Mouse (Mus musculus) heart, embryonic 10.5 days (tissue): ENCODE data around the gene L2hgdh. TPM values are rescaled to one million over a fixed set of nuclear protein-coding genes. Genes with fewer than 3 reads are reported as not detected.

Experiments
- DNase-seq: peaks from one replicate; pipeline ENCODE4 v3.0.0-alpha.2; 2017; ENCODE audit warnings: low spot score
- H3K27ac ChIP-seq: fragments of 300-500 bp; sonication (generic); 2 replicates; pipeline ENCODE4 v1.5.1; 2016; ENCODE audit warnings: mild to moderate bottlenecking
- H3K27me3 ChIP-seq: fragments of 300-500 bp; sonication (generic); 2 replicates; pipeline ENCODE4 v1.6.1; 2016; ENCODE audit warnings: mild to moderate bottlenecking; ENCODE audit not compliant: poor library complexity, insufficient read depth, severe bottlenecking
- H3K36me3 ChIP-seq: fragments of 300-500 bp; sonication (generic); 2 replicates; pipeline ENCODE4 v1.6.1; 2016; ENCODE audit warnings: mild to moderate bottlenecking, moderate library complexity
- H3K4me1 ChIP-seq: fragments of 300-500 bp; sonication (generic); 2 replicates; pipeline ENCODE4 v1.6.1; 2016; ENCODE audit warnings: mild to moderate bottlenecking
- H3K4me3 ChIP-seq: fragments of 300-500 bp; sonication (generic); 2 replicates; pipeline ENCODE4 v1.5.1; 2016; ENCODE audit warnings: mild to moderate bottlenecking, moderate library complexity
- H3K9me3 ChIP-seq: fragments of 300-500 bp; sonication (generic); 2 replicates; pipeline ENCODE4 v1.6.1; 2016; ENCODE audit warnings: mild to moderate bottlenecking, moderate library complexity
- WGBS: fragments of 180-500 bp; shearing (Covaris S2); methylation state at CpG from one replicate; pipeline ENCODE4 v1.1.7; 2016; 5-methylcytosine and 5-hydroxymethylcytosine counted together
- polyA plus RNA-seq: library from polyadenylated mRNA; unstranded; fragments of >200 nt; fragmentation: Nextera tagmentation; extraction: Ambion mirVana; gene quantifications from 2 replicates; pipeline ENCODE4 v1.2.1, GENCODE M21; 2016

The L2hgdh gene
- polyA plus RNA-seq, 1 experiment from 2014 or later = 17.8 TPM

DNA sequence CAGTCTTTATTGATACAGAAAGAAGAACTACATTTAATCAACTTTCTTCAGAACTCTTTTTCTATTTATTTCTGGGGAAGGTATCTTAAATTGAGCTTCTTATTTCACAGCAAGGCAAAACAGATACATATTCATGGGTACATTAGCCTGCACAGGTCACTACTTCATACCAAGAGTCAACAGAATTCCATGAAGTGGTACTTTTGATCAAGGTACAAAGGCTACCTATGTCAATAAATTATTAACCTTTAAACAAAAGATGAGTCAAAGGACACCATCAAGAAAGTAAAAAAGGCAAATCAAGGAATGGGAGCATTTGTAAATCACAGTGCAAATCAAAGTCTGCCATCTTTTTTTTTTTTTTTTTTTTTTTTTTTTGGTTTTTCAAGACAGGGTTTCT lies 11.0 kb downstream of the L2hgdh start:
- Histone ChIP-seq H3K9me3 (no peaks in the 10 kb centered on the region), H3K4me3 (no peak overlapping the region), H3K27me3 (no peaks in the 10 kb centered on the region), H3K27ac (no peak overlapping the region), H3K36me3 (peaks cover 25% of the 10 kb centered on the region), H3K4me1 (no peaks in the 10 kb centered on the region)
- no peak for DNase-seq

DNA sequence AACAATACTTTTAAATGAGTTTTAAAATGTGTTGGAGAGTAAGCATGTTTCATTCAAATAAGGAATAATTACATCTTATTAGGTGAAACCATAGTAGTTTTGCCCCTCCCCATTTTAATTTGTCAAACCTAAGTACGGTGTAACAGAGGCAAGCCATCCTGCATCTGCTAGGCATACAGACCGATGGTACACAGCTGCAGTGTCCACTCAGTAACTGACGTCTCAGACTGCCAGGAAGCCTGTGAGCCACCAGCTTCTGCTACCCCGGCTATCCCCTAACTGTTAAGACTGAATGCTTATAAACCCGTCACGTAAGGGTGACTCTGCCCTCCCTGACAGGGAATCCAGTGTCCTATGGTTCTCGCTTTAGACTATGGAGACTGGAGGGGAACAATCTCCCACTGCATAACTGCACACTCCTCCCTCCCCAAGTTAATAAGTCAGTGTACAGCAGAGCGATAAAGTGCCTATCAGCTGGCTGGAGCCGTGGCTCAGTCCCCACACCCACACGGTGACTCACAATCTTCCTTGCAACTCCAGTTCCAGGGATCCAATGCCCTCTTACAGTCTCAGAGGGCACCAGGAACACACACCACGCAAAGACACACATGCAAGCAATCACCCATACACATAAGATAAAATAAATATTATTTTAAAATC lies 19.7 kb downstream of the L2hgdh start:
- WGBS = 75% methylated on average over 11 of the region's 11 CpGs
- no peaks in the 10 kb centered on the region for H3K9me3 ChIP-seq

DNA sequence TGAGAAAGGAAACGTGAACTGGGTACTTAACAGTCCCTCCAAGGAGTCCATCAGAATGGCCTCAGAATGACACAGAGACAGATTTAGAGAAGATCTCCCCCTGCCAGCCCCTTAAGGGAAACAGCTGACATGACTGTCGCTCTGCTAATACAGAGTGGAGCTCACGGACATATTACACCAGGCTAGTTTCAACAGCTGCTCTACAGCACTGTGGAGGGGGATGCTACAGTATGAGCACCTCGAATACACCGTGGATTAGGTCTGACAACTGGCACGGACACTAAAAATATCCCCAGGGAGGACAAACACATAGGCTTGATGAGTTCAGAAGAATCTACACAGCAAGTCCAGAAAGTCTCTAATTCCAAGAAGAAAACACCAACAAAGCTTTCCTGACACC lies 26.3 kb downstream of the L2hgdh start:
- 81% methylated on average over 6 of the region's 6 CpGs for WGBS
- DNase-seq = no peak
- H3K27ac ChIP-seq = no peak overlapping the region
- no peak overlapping the region for H3K4me3 ChIP-seq
- no peaks in the 10 kb centered on the region for H3K4me1 ChIP-seq
- peaks cover 24% of the 10 kb centered on the region for H3K36me3 ChIP-seq
- H3K27me3 ChIP-seq = no peaks in the 10 kb centered on the region
- no peaks in the 10 kb centered on the region for H3K9me3 ChIP-seq

More for the DNA sequence above, 19.7 kb downstream of the L2hgdh start:
- Histone ChIP-seq H3K36me3 (peaks cover 19% of the 10 kb centered on the region), H3K4me1 (0 out of 2 replicates have a peak, but pooled peaks cover 4% of the 10 kb centered on the region), H3K27me3 (no peaks in the 10 kb centered on the region), H3K27ac (no peak overlapping the region), H3K4me3 (no peak overlapping the region)
- DNase-seq = no peak

DNA sequence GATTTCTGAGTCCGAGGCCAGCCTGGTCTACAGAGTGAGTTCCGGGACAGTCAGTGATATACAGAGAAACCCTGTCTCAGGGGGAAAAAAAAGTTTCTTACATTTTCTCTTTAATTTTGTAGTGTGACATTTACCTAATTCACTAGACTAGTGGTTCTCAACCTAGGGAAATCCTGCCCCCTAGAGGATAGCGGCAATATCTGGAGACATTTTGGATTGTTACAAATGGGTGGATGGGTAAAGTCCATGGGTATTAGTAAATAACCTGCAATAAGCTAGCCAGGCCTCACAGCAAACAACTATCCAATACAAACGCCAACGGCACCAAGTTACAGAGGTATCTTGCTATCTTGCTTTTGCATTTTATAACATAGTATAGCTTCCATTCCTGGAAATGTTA lies 27.9 kb downstream of the L2hgdh start:
- Histone ChIP-seq H3K27ac (no peak overlapping the region), H3K9me3 (no peaks in the 10 kb centered on the region), H3K4me1 (no peaks in the 10 kb centered on the region), H3K36me3 (peaks cover 19% of the 10 kb centered on the region), H3K27me3 (no peaks in the 10 kb centered on the region), H3K4me3 (no peak overlapping the region)
- DNase-seq = no peak
- 77% methylated on average over 5 of the region's 5 CpGs for WGBS

DNA sequence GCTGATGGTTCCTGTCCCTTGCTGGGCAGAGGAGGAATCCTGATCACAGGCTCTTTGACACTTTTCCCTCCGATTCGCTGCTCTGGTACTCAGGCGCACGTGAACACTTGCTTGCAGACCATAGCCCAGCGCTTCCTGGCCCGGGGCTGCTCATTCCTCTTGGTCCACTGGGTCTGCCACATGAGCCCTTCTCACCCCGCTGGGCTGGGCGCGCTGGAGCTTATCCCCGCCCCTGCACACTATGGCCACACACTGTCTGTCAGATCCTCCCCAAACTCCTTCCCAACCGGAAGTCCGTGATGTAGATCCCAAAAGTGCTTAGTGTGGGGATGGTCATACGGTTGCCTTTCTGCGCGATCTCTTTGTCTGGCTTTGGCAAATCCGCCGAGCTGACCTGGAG lies 31.2 kb downstream of the L2hgdh start:
- no peaks in the 10 kb centered on the region for H3K9me3 ChIP-seq
- H3K27me3 ChIP-seq = no peaks in the 10 kb centered on the region
- H3K4me1 ChIP-seq = no peaks in the 10 kb centered on the region
- H3K4me3 ChIP-seq = peak overlapping the region; percentile 1; the same call in 1 of the 2 replicates
- H3K27ac ChIP-seq = no peak overlapping the region
- 77% methylated on average over 17 of the region's 17 CpGs for WGBS
- H3K36me3 ChIP-seq = 0 out of 2 replicates have a peak, but pooled peaks cover 4% of the 10 kb centered on the region
- DNase-seq = no peak

DNA sequence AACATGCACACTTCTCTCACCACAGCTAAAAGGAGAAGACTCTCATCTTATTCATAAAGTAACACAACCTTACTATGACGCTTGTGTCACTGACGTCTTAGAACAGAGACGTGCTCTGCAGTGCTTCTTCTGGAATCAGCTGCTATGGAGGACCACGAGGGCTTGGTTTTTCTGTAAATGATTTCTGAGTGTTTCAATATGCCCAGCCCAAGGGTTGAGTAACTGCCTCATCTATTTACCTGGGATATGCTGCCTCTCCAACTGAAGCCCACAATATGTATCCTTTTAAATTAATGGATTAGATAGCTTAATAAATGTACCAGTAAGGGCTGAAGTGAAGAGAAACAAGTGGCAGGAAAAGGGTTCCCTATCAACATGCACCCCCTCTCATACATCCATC lies 34.0 kb downstream of the L2hgdh start:
- no peaks in the 10 kb centered on the region for H3K27me3 ChIP-seq
- H3K4me1 ChIP-seq = no peaks in the 10 kb centered on the region
- no peak overlapping the region for H3K4me3 ChIP-seq
- 0 out of 2 replicates have a peak, but pooled peaks cover 4% of the 10 kb centered on the region for H3K36me3 ChIP-seq
- WGBS = 89% methylated on average over 4 of the region's 4 CpGs
- no peak for DNase-seq
- H3K27ac ChIP-seq = no peak overlapping the region
- no peaks in the 10 kb centered on the region for H3K9me3 ChIP-seq

DNA sequence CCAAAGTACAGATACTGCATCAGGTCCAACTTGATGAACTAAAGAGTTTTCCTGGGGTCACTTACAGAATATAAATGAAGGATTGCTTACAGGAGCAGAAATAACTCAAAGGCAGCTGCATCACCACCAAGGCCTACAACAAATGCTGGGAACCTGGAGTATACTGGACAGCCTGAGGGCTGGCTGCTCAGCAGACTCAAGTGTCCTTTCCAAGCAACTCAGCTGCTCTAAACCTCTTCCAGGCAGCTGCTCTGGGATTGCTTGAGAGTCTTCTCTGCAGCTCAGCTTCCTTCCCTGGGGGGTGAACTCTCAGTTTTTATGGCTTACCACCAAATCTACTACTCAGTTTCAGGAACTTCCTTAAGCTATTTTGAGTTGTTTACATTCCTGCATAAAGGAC lies 35.6 kb downstream of the L2hgdh start:
- H3K36me3 ChIP-seq = 0 out of 2 replicates have a peak, but pooled peaks cover 4% of the 10 kb centered on the region
- no peak overlapping the region for H3K27ac ChIP-seq
- H3K27me3 ChIP-seq = no peaks in the 10 kb centered on the region
- H3K9me3 ChIP-seq = no peaks in the 10 kb centered on the region
- DNase-seq = no peak
- no peaks in the 10 kb centered on the region for H3K4me1 ChIP-seq
- H3K4me3 ChIP-seq = no peak overlapping the region

DNA sequence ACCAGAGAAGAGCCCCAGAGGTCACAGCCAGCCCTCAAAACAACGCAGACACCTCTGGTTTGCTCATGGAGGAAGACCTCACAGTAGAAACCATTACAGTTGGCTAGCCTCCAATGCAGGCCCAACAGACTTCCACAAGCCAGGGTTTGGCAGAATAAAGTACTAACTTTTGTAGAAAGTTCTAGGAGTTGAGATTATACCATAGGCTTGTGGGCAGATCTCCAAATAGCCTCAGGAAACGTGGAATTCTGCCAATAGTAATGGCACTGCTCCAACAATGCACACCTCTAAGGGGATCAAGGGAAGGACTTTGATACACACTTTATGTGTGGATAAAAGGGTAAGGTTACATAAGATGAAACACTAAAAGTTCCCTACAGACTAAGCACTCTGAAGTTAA lies 36.3 kb downstream of the L2hgdh start:
- no peaks in the 10 kb centered on the region for H3K4me1 ChIP-seq
- no peak overlapping the region for H3K4me3 ChIP-seq
- WGBS = 72% methylated on average over 2 of the region's 2 CpGs
- H3K36me3 ChIP-seq = no peaks in the 10 kb centered on the region
- DNase-seq = no peak
- no peaks in the 10 kb centered on the region for H3K9me3 ChIP-seq
- no peak overlapping the region for H3K27ac ChIP-seq
- H3K27me3 ChIP-seq = no peaks in the 10 kb centered on the region

DNA sequence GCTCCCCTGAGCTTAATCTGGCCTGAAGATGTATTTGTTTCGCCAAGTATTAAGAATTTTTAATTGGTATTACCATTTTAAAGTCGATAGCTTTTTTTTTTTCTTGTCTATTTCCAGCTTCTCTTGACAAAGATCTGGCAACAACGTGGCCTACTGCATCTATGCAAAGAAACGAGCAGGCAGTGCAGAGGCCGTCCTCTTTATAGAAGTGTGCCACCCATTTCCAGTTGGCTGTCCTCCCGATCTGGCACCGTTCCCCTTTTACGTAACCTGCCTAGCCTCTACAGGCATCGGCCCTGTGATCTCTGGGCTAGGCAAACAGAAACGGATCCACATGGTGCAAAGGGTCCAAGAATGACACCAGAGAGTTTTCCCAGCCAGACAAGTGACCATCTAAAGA lies 41.1 kb downstream of the L2hgdh start:
- DNase-seq = no peak
- no peak overlapping the region for H3K4me3 ChIP-seq
- peaks cover 8% of the 10 kb centered on the region; the same call in 1 of the 2 replicates for H3K4me1 ChIP-seq
- no peaks in the 10 kb centered on the region for H3K27me3 ChIP-seq
- no peak overlapping the region for H3K27ac ChIP-seq
- no peaks in the 10 kb centered on the region for H3K9me3 ChIP-seq
- no peaks in the 10 kb centered on the region for H3K36me3 ChIP-seq
- WGBS = 62% methylated on average over 10 of the region's 10 CpGs

DNA sequence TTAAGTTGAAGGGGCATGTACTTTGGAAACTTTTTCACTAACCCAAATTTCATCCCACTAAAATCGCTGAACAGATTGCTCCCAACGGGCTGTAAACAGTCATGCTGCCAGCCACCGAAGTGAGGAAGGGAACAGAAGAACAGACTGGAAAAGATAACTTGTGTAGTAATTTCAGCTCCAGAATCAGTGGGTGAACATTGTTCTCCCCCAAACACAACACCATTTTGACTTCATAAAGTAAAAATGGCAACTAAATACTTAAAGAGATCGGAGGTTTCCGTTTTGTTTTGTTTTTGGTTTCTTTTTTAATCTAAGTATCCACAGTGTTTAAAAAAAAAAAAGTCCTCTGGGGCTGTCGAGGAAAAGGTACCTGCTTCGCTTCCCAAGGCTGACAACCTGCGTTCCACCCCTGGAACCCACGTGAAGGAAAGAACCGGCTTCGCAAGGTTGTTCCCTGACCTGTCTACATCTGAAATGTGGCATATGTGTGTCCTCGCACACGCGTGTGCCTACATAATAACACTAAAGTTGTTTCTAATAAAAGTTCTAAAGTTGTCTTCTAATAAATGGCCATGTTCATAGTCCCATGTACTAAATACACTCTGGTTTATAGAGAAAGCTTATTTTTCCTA lies 41.8 kb downstream of the L2hgdh start:
- DNase-seq = no peak
- 47% methylated on average over 14 of the region's 14 CpGs for WGBS
- Histone ChIP-seq H3K27me3 (no peaks in the 10 kb centered on the region), H3K4me3 (peak overlapping the region; percentile 96), H3K4me1 (peaks cover 8% of the 10 kb centered on the region; the same call in 1 of the 2 replicates), H3K9me3 (no peaks in the 10 kb centered on the region), H3K36me3 (no peaks in the 10 kb centered on the region), H3K27ac (peak overlapping the region; percentile 97; the same call in 1 of the 2 replicates)

DNA sequence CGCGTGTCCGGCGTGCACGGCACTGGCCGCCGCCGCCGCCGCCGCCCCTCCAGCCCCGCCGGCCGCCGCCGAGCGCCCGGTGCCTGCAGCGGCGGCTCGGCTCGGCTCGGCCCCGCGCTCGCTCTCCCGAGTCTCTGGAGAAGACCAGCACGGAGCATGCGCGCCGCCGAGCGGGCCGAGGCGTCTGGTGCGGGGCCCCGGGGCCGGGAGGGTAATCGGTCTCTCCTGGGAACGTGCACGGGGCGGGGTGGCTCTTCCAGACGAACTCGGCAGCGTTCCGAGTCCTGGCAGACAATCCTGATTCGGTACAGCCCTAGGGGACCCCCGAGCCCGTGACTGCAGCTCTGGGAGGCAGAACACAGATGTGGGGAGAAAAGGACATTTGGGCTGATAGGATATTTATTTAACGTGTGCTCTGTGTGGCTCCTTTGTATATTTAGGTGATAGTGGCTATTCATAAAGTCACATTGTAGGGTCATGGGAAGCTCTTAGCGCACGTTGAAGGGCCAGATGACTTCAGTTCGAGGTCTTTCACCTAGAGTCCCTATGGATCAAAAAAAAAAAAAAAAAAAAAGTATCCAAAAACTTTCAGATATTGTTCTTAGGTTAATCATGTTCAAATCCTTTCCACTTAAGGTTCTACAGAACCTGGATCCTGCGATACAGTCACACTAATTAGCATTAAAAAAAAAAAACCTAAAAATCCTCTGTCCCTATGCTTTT lies 42.4 kb downstream of the L2hgdh start:
- no peaks in the 10 kb centered on the region for H3K9me3 ChIP-seq
- peak overlapping the region; percentile 96 for H3K4me3 ChIP-seq
- peak overlapping the region; percentile 97 for H3K27ac ChIP-seq
- peaks cover 8% of the 10 kb centered on the region; the same call in 1 of the 2 replicates for H3K4me1 ChIP-seq
- 4% methylated on average over 54 of the region's 54 CpGs for WGBS
- no peaks in the 10 kb centered on the region for H3K27me3 ChIP-seq
- DNase-seq = peak; percentile 93
- H3K36me3 ChIP-seq = no peaks in the 10 kb centered on the region

DNA sequence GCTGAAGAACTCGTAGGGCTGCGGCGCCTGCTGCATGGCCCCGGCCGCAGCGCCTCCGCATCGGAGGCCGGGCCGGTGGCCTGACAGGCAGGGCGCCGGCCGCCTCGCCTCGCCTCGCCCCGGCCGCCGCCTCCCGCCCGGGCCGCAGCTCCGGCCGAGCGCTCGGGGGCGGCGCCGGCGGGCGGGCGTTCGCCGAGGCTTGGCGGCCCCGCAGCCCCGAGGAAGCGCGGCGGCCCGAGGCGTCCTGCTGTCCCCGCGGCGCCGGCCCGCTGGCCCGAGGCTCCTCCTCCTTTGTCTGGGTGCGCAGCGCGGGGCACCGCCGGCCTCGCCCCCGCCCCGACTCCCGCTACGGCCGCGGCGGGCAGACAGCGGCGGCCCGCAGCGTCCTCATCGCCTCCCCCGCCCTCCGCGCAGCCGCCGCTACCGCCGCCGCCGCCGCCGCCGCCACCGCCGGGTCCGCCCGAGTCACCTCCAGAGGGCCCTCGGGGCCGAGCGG lies 43.1 kb downstream of the L2hgdh start, which contains the start of gene Sos2:
Gene Sos2 (minus strand): TSS at position 287 of the 496 bp plus-strand sequence.
- WGBS = 7% methylated on average over 85 of the region's 85 CpGs
- Histone ChIP-seq H3K36me3 (no peaks in the 10 kb centered on the region), H3K27ac (peak within 1 kb of the TSS; percentile 97), H3K4me1 (peaks cover 8% of the 10 kb centered on the region; the same call in 1 of the 2 replicates), H3K9me3 (no peaks in the 10 kb centered on the region), H3K4me3 (peak within 1 kb of the TSS; percentile 96), H3K27me3 (no peaks in the 10 kb centered on the region)
- peak; percentile 79 for DNase-seq
